Mouse (Mus musculus): ENCODE data around the gene Coro7.

GRCm38 (mm10) chr16:4640267-4641005 lies 39.1 kb downstream of the Coro7 start:
- TF ChIP-seq CTCF (IDR thresholded peaks at IDR 0.05; ENCODE audit: control insufficient read depth, insufficient read depth, insufficient replicate concordance, low read depth, low read length) (no peak), POLR2A (IDR thresholded peaks at IDR 0.05; ENCODE audit: control insufficient read depth, low read depth, low read length) (no peak)
